Mouse (Mus musculus) heart, embryonic 12.5 days (tissue): ENCODE data around the gene Prune2. TPM values are rescaled to one million over a fixed set of nuclear protein-coding genes. Genes with fewer than 3 reads are reported as not detected.

Source experiments
- ATAC-seq: fragments of 200-750 bp; cut with Nextera tagmentation; 2 replicates; pipeline ENCODE4 v1.8.0; 2017; ENCODE audit warnings: moderate TSS enrichment, moderate library complexity; ENCODE audit not compliant: insufficient number of reproducible peaks, low FRiP score
- H3K27ac ChIP-seq: fragments of 300-500 bp; sonication (generic); 2 replicates; pipeline ENCODE4 v1.5.1; 2016; ENCODE audit warnings: mild to moderate bottlenecking, moderate library complexity; ENCODE audit not compliant: poor library complexity, severe bottlenecking
- H3K27me3 ChIP-seq: fragments of 300-500 bp; sonication (generic); replicated peaks from 2 replicates; pipeline ENCODE4 v1.6.1; 2016; ENCODE audit warnings: mild to moderate bottlenecking, moderate library complexity
- H3K36me3 ChIP-seq: fragments of 300-500 bp; sonication (generic); 2 replicates; pipeline ENCODE4 v1.6.1; 2016; ENCODE audit warnings: mild to moderate bottlenecking, moderate library complexity
- H3K4me1 ChIP-seq: fragments of 300-500 bp; sonication (generic); replicated peaks from 2 replicates; pipeline ENCODE4 v1.6.1; 2016; ENCODE audit warnings: mild to moderate bottlenecking
- H3K4me2 ChIP-seq: fragments of 300-500 bp; sonication (generic); 2 replicates; pipeline ENCODE4 v1.6.1; 2016; ENCODE audit warnings: mild to moderate bottlenecking, moderate library complexity
- H3K4me3 ChIP-seq: fragments of 300-500 bp; sonication (generic); 2 replicates; pipeline ENCODE4 v1.5.1; 2016; ENCODE audit warnings: mild to moderate bottlenecking
- H3K9ac ChIP-seq: fragments of 300-500 bp; sonication (generic); 2 replicates; pipeline ENCODE4 v1.6.1; 2016; ENCODE audit warnings: mild to moderate bottlenecking, moderate library complexity
- H3K9me3 ChIP-seq: fragments of 300-500 bp; sonication (generic); replicated peaks from 2 replicates; pipeline ENCODE4 v1.6.1; 2016; ENCODE audit warnings: mild to moderate bottlenecking, moderate library complexity
- WGBS: fragments of 180-500 bp; shearing (Covaris S2); methylation state at CpG from one replicate; pipeline ENCODE4 v1.1.7; 2016; 5-methylcytosine and 5-hydroxymethylcytosine counted together
- polyA plus RNA-seq: library from polyadenylated mRNA; unstranded; fragments of >200 nt; fragmentation: Nextera tagmentation; extraction: Ambion mirVana; gene quantifications from 2 replicates; pipeline ENCODE4 v1.2.1, GENCODE M21; 2016

The Prune2 gene
- polyA plus RNA-seq, 1 experiment from 2014 or later, result 8.2 TPM

GRCm38 (mm10) chr19:17130544-17130943 lies 174.6 kb downstream of the Prune2 start:
- Histone ChIP-seq H3K4me2 (no peak overlapping the region), H3K4me3 (no peak overlapping the region), H3K27me3 (no peaks in the 10 kb centered on the region), H3K36me3 (no peaks in the 10 kb centered on the region), H3K9ac (no peak overlapping the region), H3K4me1 (no peaks in the 10 kb centered on the region), H3K9me3 (no peaks in the 10 kb centered on the region), H3K27ac (no peak overlapping the region)
- 82% methylated on average over 3 of the region's 3 CpGs for WGBS
- ATAC-seq, result no peak

- Histone ChIP-seq H3K4me2 (peak overlapping the region; percentile 81), H3K4me3 (peak overlapping the region; percentile 50), H3K27me3 (peaks cover 14% of the 10 kb centered on the region; the same call in 1 of the 2 replicates), H3K9me3 (no peaks in the 10 kb centered on the region), H3K4me1 (0 out of 2 replicates have a peak, but pooled peaks cover 4% of the 10 kb centered on the region), H3K36me3 (no peaks in the 10 kb centered on the region), H3K27ac (no peak overlapping the region), H3K9ac (peak overlapping the region; percentile 67)
- WGBS, result 10% methylated on average over 21 of the region's 21 CpGs
- peak; percentile 63; the same call in 1 of the 2 replicates for ATAC-seq
These were observed 181.0 kb downstream of the Prune2 start for GRCm38 (mm10) chr19:17136677-17137460.

GRCm38 (mm10) chr19:17137656-17138055 lies 181.7 kb downstream of the Prune2 start:
- 41% methylated on average over 2 of the region's 2 CpGs for WGBS
- Histone ChIP-seq H3K4me3 (peak overlapping the region; percentile 50), H3K4me2 (peak overlapping the region; percentile 81), H3K36me3 (no peaks in the 10 kb centered on the region), H3K27me3 (peaks cover 14% of the 10 kb centered on the region; the same call in 1 of the 2 replicates), H3K9ac (no peak overlapping the region), H3K27ac (no peak overlapping the region), H3K9me3 (no peaks in the 10 kb centered on the region), H3K4me1 (0 out of 2 replicates have a peak, but pooled peaks cover 4% of the 10 kb centered on the region)
- ATAC-seq, result no peak

- H3K4me1 ChIP-seq, result 0 out of 2 replicates have a peak, but pooled peaks cover 4% of the 10 kb centered on the region
- WGBS, result 31% methylated on average over 10 of the region's 10 CpGs
- no peak for ATAC-seq
These were observed 182.4 kb downstream of the Prune2 start for GRCm38 (mm10) chr19:17138144-17138915.

GRCm38 (mm10) chr19:17140016-17140914 lies 184.3 kb downstream of the Prune2 start:
- ATAC-seq, result no peak
- WGBS, result 66% methylated on average over 12 of the region's 12 CpGs

More at GRCm38 (mm10) chr19:17138144-17138915, 182.4 kb downstream of the Prune2 start:
- Histone ChIP-seq H3K36me3 (no peaks in the 10 kb centered on the region), H3K27ac (no peak overlapping the region), H3K4me3 (no peak overlapping the region), H3K4me2 (no peak overlapping the region), H3K9me3 (no peaks in the 10 kb centered on the region), H3K9ac (no peak overlapping the region), H3K27me3 (peaks cover 14% of the 10 kb centered on the region; the same call in 1 of the 2 replicates)

GRCm38 (mm10) chr19:17143245-17143644 lies 187.3 kb downstream of the Prune2 start:
- Histone ChIP-seq H3K4me3 (no peak overlapping the region), H3K27me3 (peaks cover 6% of the 10 kb centered on the region; the same call in 1 of the 2 replicates), H3K27ac (no peak overlapping the region), H3K36me3 (no peaks in the 10 kb centered on the region), H3K9me3 (no peaks in the 10 kb centered on the region), H3K4me2 (no peak overlapping the region), H3K9ac (no peak overlapping the region), H3K4me1 (no peaks in the 10 kb centered on the region)
- 83% methylated on average over 2 of the region's 2 CpGs for WGBS
- no peak for ATAC-seq

More at GRCm38 (mm10) chr19:17140016-17140914, 184.3 kb downstream of the Prune2 start:
- Histone ChIP-seq H3K27me3 (peaks cover 14% of the 10 kb centered on the region; the same call in 1 of the 2 replicates), H3K4me2 (no peak overlapping the region), H3K9ac (no peak overlapping the region), H3K36me3 (no peaks in the 10 kb centered on the region), H3K4me1 (0 out of 2 replicates have a peak, but pooled peaks cover 4% of the 10 kb centered on the region), H3K9me3 (no peaks in the 10 kb centered on the region), H3K27ac (no peak overlapping the region), H3K4me3 (no peak overlapping the region)

GRCm38 (mm10) chr19:17144205-17144604 lies 188.3 kb downstream of the Prune2 start:
- H3K4me3 ChIP-seq, result no peak overlapping the region
- ATAC-seq, result no peak
- H3K4me1 ChIP-seq, result no peaks in the 10 kb centered on the region
- H3K36me3 ChIP-seq, result no peaks in the 10 kb centered on the region
- H3K27ac ChIP-seq, result no peak overlapping the region
- WGBS, result 79% methylated on average over 6 of the region's 6 CpGs
- H3K4me2 ChIP-seq, result no peak overlapping the region
- H3K9me3 ChIP-seq, result no peaks in the 10 kb centered on the region
- H3K27me3 ChIP-seq, result no peaks in the 10 kb centered on the region; the same call in 1 of the 2 replicates
- H3K9ac ChIP-seq, result no peak overlapping the region

- Histone ChIP-seq H3K4me3 (no peak overlapping the region), H3K4me2 (no peak overlapping the region), H3K27me3 (no peaks in the 10 kb centered on the region), H3K27ac (no peak overlapping the region), H3K4me1 (no peaks in the 10 kb centered on the region), H3K36me3 (no peaks in the 10 kb centered on the region), H3K9ac (no peak overlapping the region), H3K9me3 (no peaks in the 10 kb centered on the region)
- no peak for ATAC-seq
- 75% methylated on average over 7 of the region's 7 CpGs for WGBS
These were observed 194.1 kb downstream of the Prune2 start for GRCm38 (mm10) chr19:17150064-17150463.

- 0 out of 2 replicates have a peak, but pooled peaks cover under 1% of the 10 kb centered on the region for H3K27me3 ChIP-seq
- ATAC-seq, result no peak
- H3K4me2 ChIP-seq, result no peak overlapping the region
- H3K27ac ChIP-seq, result no peak overlapping the region
- no peaks in the 10 kb centered on the region for H3K36me3 ChIP-seq
- no peaks in the 10 kb centered on the region for H3K4me1 ChIP-seq
- 84% methylated on average over 6 of the region's 6 CpGs for WGBS
- no peak overlapping the region for H3K9ac ChIP-seq
- no peaks in the 10 kb centered on the region for H3K9me3 ChIP-seq
- H3K4me3 ChIP-seq, result no peak overlapping the region
These were observed 195.9 kb downstream of the Prune2 start for GRCm38 (mm10) chr19:17151781-17152180.

- no peak overlapping the region for H3K4me2 ChIP-seq
- WGBS, result 81% methylated on average over 7 of the region's 7 CpGs
- 0 out of 2 replicates have a peak, but pooled peaks cover 3% of the 10 kb centered on the region for H3K27me3 ChIP-seq
- no peak overlapping the region for H3K27ac ChIP-seq
- H3K4me1 ChIP-seq, result no peaks in the 10 kb centered on the region
- ATAC-seq, result no peak
- no peak overlapping the region for H3K4me3 ChIP-seq
- no peak overlapping the region for H3K9ac ChIP-seq
- H3K9me3 ChIP-seq, result no peaks in the 10 kb centered on the region
- H3K36me3 ChIP-seq, result no peaks in the 10 kb centered on the region
These were observed 196.5 kb downstream of the Prune2 start for GRCm38 (mm10) chr19:17152461-17152860.
